Mouse (Mus musculus): ENCODE results near the gene Rpl11. TPM values are rescaled to one million over a fixed set of nuclear protein-coding genes. Genes with fewer than 3 reads are reported as not detected.
"Not testable (repeated sequence)": the region's sequence is repeated elsewhere in the genome, so short reads cannot be mapped to it uniquely, and the experiment has no call there.

Gene Rpl11
- polyA plus RNA-seq, 1 experiment from 2014 or later: 390 TPM

DNA sequence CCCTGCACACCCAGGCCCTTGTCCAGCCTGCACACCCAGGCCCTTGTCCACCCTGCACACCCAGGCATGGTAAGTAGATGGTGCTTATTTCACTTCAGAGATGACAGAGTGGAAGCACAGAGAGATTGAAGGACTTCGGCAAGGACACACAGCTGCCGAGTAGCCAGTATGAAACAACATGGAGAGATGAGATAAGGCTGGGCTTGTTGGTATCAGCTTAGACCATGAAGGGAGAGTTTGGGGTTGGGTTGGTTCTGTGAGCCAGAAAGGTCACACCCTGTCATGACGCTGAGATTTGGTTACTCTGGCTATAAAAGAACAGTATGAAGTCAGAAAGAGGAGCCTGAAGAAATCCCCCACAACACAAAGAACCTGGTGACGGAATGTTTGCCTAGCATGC lies 16.1 kb upstream of the Rpl11 start:
- peaks cover 13% of the 10 kb centered on the region for H3K4me1 ChIP-seq
- ATAC-seq (ENCODE audit: insufficient number of reproducible peaks, insufficient read depth, low FRiP score, low TSS enrichment): no peak
- no peak overlapping the region for H3K27ac ChIP-seq
- H3K4me2 ChIP-seq (replicated peaks): no peak overlapping the region
- H3K27me3 ChIP-seq: no peaks in the 10 kb centered on the region
- no peaks in the 10 kb centered on the region for H3K36me3 ChIP-seq
- 73% methylated on average over 4 of the region's 4 CpGs for WGBS
- H3K9me3 ChIP-seq: no peaks in the 10 kb centered on the region
- H3K4me3 ChIP-seq: no peak overlapping the region
- no peak overlapping the region for H3K9ac ChIP-seq

DNA sequence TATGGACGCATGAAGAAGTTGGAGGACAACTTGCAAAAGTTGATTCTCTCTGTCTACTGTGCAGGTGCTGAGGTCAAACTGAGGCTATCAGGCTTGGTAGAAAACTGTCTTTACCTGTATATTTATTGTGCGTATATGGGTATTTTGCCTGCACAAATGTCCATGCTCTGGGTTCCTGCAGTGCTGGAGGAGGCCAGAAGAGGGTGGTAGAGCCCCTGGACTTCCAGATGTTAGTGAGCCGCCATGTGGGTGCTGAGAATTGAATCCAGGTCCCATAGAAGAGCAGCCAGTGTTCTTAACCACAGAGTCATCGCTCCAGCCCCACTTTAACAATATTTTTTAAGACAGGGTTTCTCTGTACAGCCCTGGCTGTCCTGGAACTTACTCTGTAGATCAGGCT lies 9.9 kb upstream of the Rpl11 start:
- Histone ChIP-seq H3K4me2 (replicated peaks) (no peak overlapping the region), H3K27me3 (no peaks in the 10 kb centered on the region), H3K9ac (no peak overlapping the region)

DNA sequence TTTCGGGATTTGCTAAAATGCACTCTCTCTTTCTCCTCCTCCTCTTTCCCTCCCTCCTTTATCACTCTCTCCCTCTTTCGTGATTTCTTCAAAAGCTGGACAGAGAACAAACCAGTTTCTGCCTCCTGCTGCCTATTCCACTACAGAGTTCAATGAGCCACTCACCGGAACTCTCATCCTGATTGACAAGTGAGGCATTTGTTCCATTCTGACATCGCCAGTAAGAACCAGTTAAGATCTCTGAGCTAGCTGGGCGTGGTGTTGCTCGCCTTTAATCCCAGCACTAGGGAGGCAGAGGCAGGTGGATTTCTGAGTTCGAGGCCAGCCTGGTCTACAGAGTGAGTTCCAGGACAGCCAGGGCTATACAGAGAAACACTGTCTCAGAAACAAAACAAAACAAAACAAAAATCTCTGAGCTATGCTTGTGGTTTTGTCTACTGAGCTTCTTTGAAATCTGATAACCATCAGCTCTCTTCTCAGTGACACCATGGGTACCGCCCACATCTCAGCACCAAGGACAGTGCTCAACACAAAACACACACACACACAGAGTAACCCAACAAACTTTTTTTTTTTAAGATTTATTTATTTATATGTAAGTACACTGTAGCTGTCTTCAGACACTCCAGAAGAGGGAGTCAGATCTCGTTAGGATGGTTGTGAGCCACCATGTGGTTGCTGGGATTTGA lies 6.7 kb upstream of the Rpl11 start:
- H3K4me1 ChIP-seq; ATAC-seq (ENCODE audit: insufficient number of reproducible peaks, insufficient read depth, low FRiP score, low TSS enrichment); H3K9me3 ChIP-seq; H3K4me2 ChIP-seq (replicated peaks); H3K27me3 ChIP-seq; H3K27ac ChIP-seq; H3K4me3 ChIP-seq; H3K36me3 ChIP-seq; H3K9ac ChIP-seq: not testable (repeated sequence)
- 67% methylated on average over 9 of the region's 9 CpGs for WGBS

More for the DNA sequence above, 9.9 kb upstream of the Rpl11 start:
- ATAC-seq (ENCODE audit: insufficient number of reproducible peaks, insufficient read depth, low FRiP score, low TSS enrichment): no peak
- Histone ChIP-seq H3K9me3 (no peaks in the 10 kb centered on the region), H3K4me1 (no peaks in the 10 kb centered on the region), H3K4me3 (no peak overlapping the region), H3K36me3 (no peaks in the 10 kb centered on the region), H3K27ac (no peak overlapping the region)
- WGBS: 92% methylated on average over 4 of the region's 4 CpGs

DNA sequence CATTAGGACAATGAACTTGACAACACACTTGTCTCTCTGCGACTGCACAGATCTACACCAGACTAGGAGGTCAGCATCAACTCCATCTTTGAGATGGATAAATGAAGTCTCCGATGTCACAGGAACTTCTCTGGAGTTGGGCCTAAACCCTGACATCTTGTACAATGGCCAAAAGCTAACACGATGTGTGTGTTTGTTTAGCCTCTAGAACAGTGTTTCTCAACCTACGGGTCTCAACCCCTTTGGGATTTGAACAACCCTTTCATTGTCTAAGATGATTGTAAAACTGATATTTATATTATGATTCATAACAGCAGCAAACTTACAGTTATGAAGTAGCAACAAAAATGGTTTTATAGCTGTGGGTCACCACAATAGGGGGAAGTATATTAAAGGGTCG lies 4.7 kb upstream of the Rpl11 start:
- H3K4me3 ChIP-seq: no peak overlapping the region
- H3K9me3 ChIP-seq: no peaks in the 10 kb centered on the region
- no peaks in the 10 kb centered on the region; the same call in 1 of the 2 replicates for H3K27me3 ChIP-seq
- no peak for ATAC-seq (ENCODE audit: insufficient number of reproducible peaks, insufficient read depth, low FRiP score, low TSS enrichment)
- WGBS: 87% methylated on average over 5 of the region's 5 CpGs
- no peak overlapping the region for H3K4me2 ChIP-seq (replicated peaks)
- H3K4me1 ChIP-seq: no peaks in the 10 kb centered on the region
- no peak overlapping the region for H3K27ac ChIP-seq
- H3K9ac ChIP-seq: no peak overlapping the region
- no peaks in the 10 kb centered on the region for H3K36me3 ChIP-seq

DNA sequence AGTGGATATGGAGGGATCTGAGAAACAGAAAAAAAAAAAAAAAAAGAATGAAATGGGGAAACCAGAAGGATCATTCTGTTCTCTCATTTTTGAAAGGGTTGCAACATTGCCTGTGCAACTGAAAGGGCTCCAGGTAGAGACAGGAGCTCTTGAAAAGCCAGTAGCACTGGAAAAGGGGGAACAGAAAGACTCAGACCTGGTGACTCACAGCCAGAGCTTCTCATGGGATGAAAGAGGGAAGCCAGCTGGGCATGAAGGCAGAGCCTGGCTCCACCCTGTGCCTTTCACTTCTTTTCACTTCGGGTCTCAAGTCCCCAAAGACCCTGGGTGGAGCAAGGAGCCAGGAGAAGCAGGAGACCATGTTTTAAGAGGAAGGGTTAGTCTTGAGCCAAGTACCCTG lies 2.8 kb upstream of the Rpl11 start:
- peaks cover 11% of the 10 kb centered on the region for H3K4me1 ChIP-seq
- H3K27ac ChIP-seq: no peak overlapping the region
- H3K9me3 ChIP-seq: no peaks in the 10 kb centered on the region
- no peak for ATAC-seq (ENCODE audit: insufficient number of reproducible peaks, insufficient read depth, low FRiP score, low TSS enrichment)
- 52% methylated on average over 1 of the region's 1 CpGs for WGBS
- H3K4me3 ChIP-seq: no peak overlapping the region
- no peak overlapping the region for H3K4me2 ChIP-seq (replicated peaks)
- peaks cover 13% of the 10 kb centered on the region for H3K36me3 ChIP-seq
- no peaks in the 10 kb centered on the region; the same call in 1 of the 2 replicates for H3K27me3 ChIP-seq
- no peak overlapping the region for H3K9ac ChIP-seq

DNA sequence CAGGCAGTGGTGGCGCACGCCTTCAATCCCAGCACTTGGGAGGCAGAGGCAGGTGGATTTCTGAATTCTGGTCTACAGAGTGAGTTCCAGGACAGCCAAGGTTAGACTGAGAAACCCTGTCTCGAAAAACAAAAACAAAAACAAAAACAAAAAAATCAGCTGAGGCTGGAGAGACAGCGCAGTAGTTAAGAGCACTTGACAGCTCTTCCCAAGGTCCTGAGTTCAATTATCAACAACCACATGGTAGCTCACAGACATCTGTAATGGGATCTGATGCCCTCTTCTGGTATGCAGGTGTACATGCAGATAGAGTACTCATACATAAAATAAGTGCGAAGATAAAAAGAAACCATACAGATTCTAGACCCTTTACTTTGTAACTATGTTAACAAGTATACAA lies 615 bp upstream of the Rpl11 start:
- Histone ChIP-seq H3K27me3 (no peaks in the 10 kb centered on the region; the same call in 1 of the 2 replicates), H3K9me3 (no peaks in the 10 kb centered on the region), H3K9ac (no peak overlapping the region), H3K36me3 (peaks cover 35% of the 10 kb centered on the region), H3K4me2 (replicated peaks) (no peak overlapping the region), H3K27ac (no peak overlapping the region), H3K4me1 (peaks cover 19% of the 10 kb centered on the region), H3K4me3 (no peak overlapping the region)
- no peak; the same call in 1 of the 2 replicates for ATAC-seq (ENCODE audit: insufficient number of reproducible peaks, insufficient read depth, low FRiP score, low TSS enrichment)
- WGBS: 76% methylated on average over 5 of the region's 5 CpGs

DNA sequence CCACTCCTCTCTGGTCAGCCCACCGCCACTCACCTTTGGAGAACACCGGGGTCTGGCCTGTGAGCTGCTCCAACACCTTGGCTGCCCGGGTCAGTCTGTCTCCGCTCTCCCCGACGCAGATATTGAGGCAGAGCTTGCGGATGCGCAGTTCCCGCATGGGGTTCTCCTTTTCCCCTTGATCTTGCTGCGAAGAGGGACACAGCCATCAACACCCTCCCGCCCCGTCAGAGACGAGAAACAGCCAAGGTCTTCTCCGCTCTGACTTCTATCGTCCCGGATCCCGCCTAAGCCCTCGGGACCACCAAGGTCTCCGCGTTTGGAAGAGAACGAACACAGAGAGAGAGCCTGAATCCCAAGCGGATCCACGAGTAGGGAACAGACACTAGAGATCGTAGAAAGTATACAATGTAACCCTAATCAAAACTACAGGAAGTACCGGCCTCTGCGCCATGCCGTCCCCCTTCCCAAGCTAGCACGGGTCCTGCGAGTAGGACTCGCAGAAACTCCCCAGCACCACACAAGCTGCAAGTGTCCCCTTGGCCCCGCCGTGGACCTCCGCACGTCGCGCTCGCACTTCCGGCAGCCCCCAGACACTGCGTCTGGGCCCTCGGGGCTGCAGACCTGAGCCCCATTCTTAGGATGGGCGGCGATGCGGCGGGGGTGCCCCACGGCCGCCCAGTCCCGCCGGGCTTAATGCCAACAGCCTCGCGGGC lies 538 bp downstream of the Rpl11 start:
- H3K36me3 ChIP-seq: peaks cover 46% of the 10 kb centered on the region
- under 1% methylated on average over 50 of the region's 50 CpGs for WGBS
- peak overlapping the region; percentile 99 for H3K9ac ChIP-seq
- no peaks in the 10 kb centered on the region for H3K9me3 ChIP-seq
- ATAC-seq (ENCODE audit: insufficient number of reproducible peaks, insufficient read depth, low FRiP score, low TSS enrichment): peak; percentile 70
- no peaks in the 10 kb centered on the region; the same call in 1 of the 2 replicates for H3K27me3 ChIP-seq
- peaks cover 19% of the 10 kb centered on the region for H3K4me1 ChIP-seq
- H3K27ac ChIP-seq: peak overlapping the region; percentile 93
- peak overlapping the region; percentile 98 for H3K4me3 ChIP-seq
- peak overlapping the region; percentile 98 for H3K4me2 ChIP-seq (replicated peaks)

DNA sequence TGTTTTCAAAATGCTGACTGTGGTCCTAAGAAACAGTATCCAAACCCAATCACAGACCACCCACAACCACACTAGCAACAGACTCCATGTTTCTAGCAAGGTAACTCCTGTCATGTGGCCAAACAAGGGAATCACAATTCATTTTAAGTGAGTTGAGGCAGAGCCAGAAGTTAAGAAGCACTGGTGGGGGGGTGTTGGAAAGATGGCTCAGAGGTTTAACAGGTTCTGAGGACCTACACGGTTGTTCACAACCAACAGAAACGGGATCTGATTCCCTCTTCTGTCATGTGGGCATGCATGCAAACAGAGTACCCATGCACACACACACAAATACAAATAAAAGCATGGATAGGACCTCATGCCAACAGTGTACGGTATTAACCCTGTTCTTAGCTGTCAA lies 1.2 kb downstream of the Rpl11 start:
- Histone ChIP-seq H3K27me3 (no peaks in the 10 kb centered on the region; the same call in 1 of the 2 replicates), H3K4me3 (peak overlapping the region; percentile 98), H3K9me3 (no peaks in the 10 kb centered on the region), H3K9ac (peak overlapping the region; percentile 99), H3K27ac (0 out of 2 replicates have a peak overlapping the region, but pooled peaks have one; percentile 93), H3K4me2 (replicated peaks) (peak overlapping the region; percentile 98), H3K4me1 (peaks cover 19% of the 10 kb centered on the region), H3K36me3 (peaks cover 50% of the 10 kb centered on the region)
- WGBS: 0% methylated on average over 3 of the region's 3 CpGs
- no peak for ATAC-seq (ENCODE audit: insufficient number of reproducible peaks, insufficient read depth, low FRiP score, low TSS enrichment)

DNA sequence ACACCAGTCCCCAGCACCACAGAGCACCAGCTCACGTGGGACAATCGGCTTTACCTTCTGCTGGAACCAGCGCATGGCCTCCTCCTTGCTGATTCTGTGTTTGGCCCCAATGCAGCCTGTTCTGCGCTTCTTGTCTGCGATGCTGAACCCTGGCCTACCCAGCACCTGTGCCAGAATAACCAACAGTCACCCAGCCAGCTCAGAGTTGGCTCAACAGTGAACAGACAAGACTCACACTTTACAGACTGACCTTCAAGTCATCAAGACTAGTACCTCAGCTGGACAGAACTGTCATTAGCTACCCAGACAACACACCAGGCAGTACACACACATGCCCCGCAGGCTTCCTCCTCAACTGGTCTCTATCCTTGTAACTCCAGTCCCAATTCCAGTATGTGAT lies 3.0 kb downstream of the Rpl11 start:
- no peak overlapping the region for H3K9ac ChIP-seq
- H3K27me3 ChIP-seq: no peaks in the 10 kb centered on the region
- peak overlapping the region; percentile 98; the same call in 1 of the 2 replicates for H3K4me2 ChIP-seq (replicated peaks)
- peaks cover 19% of the 10 kb centered on the region for H3K4me1 ChIP-seq
- H3K9me3 ChIP-seq: no peaks in the 10 kb centered on the region
- no peak overlapping the region for H3K4me3 ChIP-seq
- WGBS: 95% methylated on average over 6 of the region's 6 CpGs
- H3K27ac ChIP-seq: no peak overlapping the region
- ATAC-seq (ENCODE audit: insufficient number of reproducible peaks, insufficient read depth, low FRiP score, low TSS enrichment): no peak
- H3K36me3 ChIP-seq: peaks cover 63% of the 10 kb centered on the region

DNA sequence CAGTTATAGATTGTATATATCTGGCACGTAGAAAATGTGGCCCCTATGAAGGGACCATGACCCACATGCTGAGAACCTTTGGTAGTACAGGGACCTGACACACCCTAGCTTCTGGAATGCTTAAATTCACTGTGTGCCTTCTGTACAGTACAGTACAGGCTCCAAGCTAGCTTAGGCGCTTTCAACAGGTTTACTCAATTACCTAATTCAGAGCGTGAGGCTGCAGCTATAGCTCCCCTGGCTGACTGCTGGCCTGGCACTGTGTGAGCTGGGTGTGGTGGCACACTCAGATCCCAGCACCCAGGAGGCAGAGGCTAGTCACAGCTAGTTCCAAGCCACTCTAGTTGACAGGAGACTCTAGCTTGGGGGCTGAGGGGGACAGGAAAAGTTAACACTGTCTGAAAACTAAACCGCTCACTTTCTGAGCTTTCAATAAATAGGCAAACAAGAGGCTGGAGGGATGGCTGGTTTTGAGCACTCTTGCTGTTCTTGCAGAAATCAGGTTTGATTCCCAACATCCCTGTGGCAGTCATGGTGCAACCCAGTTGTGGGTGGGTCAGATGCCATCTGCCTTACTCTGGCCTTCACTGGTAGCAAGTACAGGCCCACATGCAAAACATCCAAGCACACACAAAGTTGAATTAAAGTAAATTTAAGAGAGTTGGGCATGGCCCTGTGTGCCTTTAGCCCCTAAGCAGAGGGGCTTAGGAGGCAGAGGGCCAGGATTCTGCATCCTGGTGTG lies 4.8 kb downstream of the Rpl11 start:
- Histone ChIP-seq H3K4me2 (replicated peaks) (no peak overlapping the region), H3K9me3 (no peaks in the 10 kb centered on the region), H3K36me3 (peaks cover 73% of the 10 kb centered on the region), H3K4me3 (no peak overlapping the region), H3K9ac (no peak overlapping the region), H3K4me1 (peaks cover 19% of the 10 kb centered on the region), H3K27ac (no peak overlapping the region), H3K27me3 (no peaks in the 10 kb centered on the region)
- 75% methylated on average over 4 of the region's 4 CpGs for WGBS
- no peak for ATAC-seq (ENCODE audit: insufficient number of reproducible peaks, insufficient read depth, low FRiP score, low TSS enrichment)

DNA sequence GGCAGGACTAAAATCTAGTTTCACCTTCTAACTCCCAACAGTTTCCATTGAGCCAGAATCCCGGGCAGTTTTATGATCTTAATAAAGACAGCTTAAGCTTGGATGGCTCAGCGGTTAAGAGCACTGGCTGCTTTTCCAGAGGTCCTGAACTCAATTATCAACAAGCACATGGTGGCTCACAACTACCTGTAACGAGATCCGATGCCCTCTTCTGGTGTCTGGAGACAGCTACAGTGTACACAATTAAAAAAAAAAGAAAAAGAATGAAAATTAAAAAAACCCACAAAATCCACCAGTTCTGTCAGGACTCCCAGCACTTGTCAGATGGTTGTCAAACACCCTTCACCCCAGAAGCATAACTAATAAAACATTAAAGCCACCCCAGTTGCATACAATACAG lies 5.6 kb downstream of the Rpl11 start:
- WGBS: 49% methylated on average over 4 of the region's 4 CpGs
- H3K27me3 ChIP-seq: no peaks in the 10 kb centered on the region
- no peak for ATAC-seq (ENCODE audit: insufficient number of reproducible peaks, insufficient read depth, low FRiP score, low TSS enrichment)

More for the DNA sequence above, 5.6 kb downstream of the Rpl11 start:
- Histone ChIP-seq H3K4me3 (no peak overlapping the region), H3K9me3 (no peaks in the 10 kb centered on the region), H3K9ac (no peak overlapping the region), H3K27ac (no peak overlapping the region), H3K4me1 (peaks cover 19% of the 10 kb centered on the region), H3K4me2 (replicated peaks) (no peak overlapping the region), H3K36me3 (peaks cover 73% of the 10 kb centered on the region)
